Mouse (Mus musculus): ENCODE data around the gene Fut2.

Fut2 gene

GRCm38 (mm10) chr7:45605704-45606289, 60.4 kb downstream of the Fut2 start:
- in situ Hi-C loops (cut with MseI, MboI), result no loop called here

GRCm38 (mm10) chr7:45598960-45599879, 67.0 kb downstream of the Fut2 start:
- in situ Hi-C loops (cut with MseI, MboI), result no loop called here

Data from mouse trophoblast stem cell (cell line).